Mouse (Mus musculus): ENCODE measurements around the gene Rsg1.

GRCm38 (mm10) chr4:141196981-141197685 is 16.6 kb upstream of the Rsg1 start:
- TF ChIP-seq TAL1 (IDR thresholded peaks at IDR 0.05; ENCODE audit: low read length) = no peak
- no peak for TF ChIP-seq GATA1 (IDR thresholded peaks at IDR 0.05; ENCODE audit: low read length)

Data from erythroblast, embryonic 14.5 days (primary cell).